Mouse (Mus musculus) CH12.LX (cell line): Measurements from ENCODE around the gene Sarnp. TPM values are rescaled to one million over a fixed set of nuclear protein-coding genes. Genes with fewer than 3 reads are reported as not detected.

Experiments used
- DNase-seq: peaks from one replicate; pipeline ENCODE4 v3.0.0-alpha.2; 2013; ENCODE audit errors: extremely low read depth
- H3K27ac ChIP-seq: 2 replicates; pipeline ENCODE4 v1.5.1; 2012; ENCODE audit warnings: low read depth, mild to moderate bottlenecking, control low read depth, moderate library complexity; ENCODE audit not compliant: insufficient read depth
- H3K27me3 ChIP-seq: replicated peaks from 2 replicates; pipeline ENCODE3; 2012; ENCODE audit warnings: inconsistent platforms
- H3K36me3 ChIP-seq, 2 experiments: replicated peaks in 1 of 2; 2 replicates each; pipeline versions ENCODE3 to v1.6.1; 2012; ENCODE audit warnings: inconsistent platforms in 1 of 2, low read length in 1 of 2, mild to moderate bottlenecking in 1 of 2, mixed read lengths in 1 of 2, moderate library complexity in 1 of 2; ENCODE audit not compliant: control insufficient read depth in 1 of 2, insufficient read depth in 1 of 2
- H3K4me1 ChIP-seq, 2 experiments: 2 replicates each; pipeline ENCODE4 v1.6.1; 2012; ENCODE audit warnings: inconsistent platforms in 1 of 2, moderate library complexity in 1 of 2; ENCODE audit not compliant: insufficient read depth in 2 of 2, control insufficient read depth in 1 of 2
- H3K4me2 ChIP-seq: 2 replicates; pipeline ENCODE4 v1.6.1; 2012; ENCODE audit warnings: low read depth, mild to moderate bottlenecking, control low read depth; ENCODE audit not compliant: poor library complexity, insufficient read depth, severe bottlenecking
- H3K4me3 ChIP-seq, 3 experiments: fragments of 150-350 bp in 1 of 3; sonication (generic) in 1 of 3; replicated peaks in 1 of 3; 2 replicates each; pipeline versions ENCODE3 to v1.5.1; 2011 to 2012; ENCODE audit warnings: low read depth in 2 of 3, low read length in 2 of 3, mild to moderate bottlenecking in 2 of 3, moderate library complexity in 2 of 3, control low read depth in 1 of 3, improper control_type of control experiment in 1 of 3, inconsistent platforms in 1 of 3, mixed read lengths in 1 of 3; ENCODE audit not compliant: poor library complexity in 1 of 3
- H3K79me2 ChIP-seq: replicated peaks from 2 replicates; pipeline ENCODE4 v1.6.1; 2012; ENCODE audit warnings: mild to moderate bottlenecking, moderate library complexity; ENCODE audit not compliant: control insufficient read depth, poor library complexity, insufficient read depth, severe bottlenecking; ENCODE audit errors: extremely low read depth
- H3K9ac ChIP-seq: 2 replicates; pipeline ENCODE4 v1.6.1; 2012; ENCODE audit warnings: low read depth, mild to moderate bottlenecking, control low read depth, moderate library complexity; ENCODE audit not compliant: insufficient read depth
- H3K9me3 ChIP-seq: replicated peaks from 2 replicates; pipeline ENCODE3; 2012; ENCODE audit warnings: low read length, inconsistent platforms, mixed read lengths
- CTCF ChIP-seq, 2 experiments: IDR thresholded peaks in 1 of 2; conservative IDR thresholded peaks in 1 of 2; 2 replicates each; pipeline ENCODE4 v1.5.1; 2011 to 2012; ENCODE audit warnings: low read depth in 2 of 2, low read length in 2 of 2, improper control_type of control experiment in 1 of 2, inconsistent platforms in 1 of 2, mild to moderate bottlenecking in 1 of 2, moderate library complexity in 1 of 2
- HCFC1 ChIP-seq: IDR thresholded peaks from 2 replicates; pipeline ENCODE4 v1.6.1; 2012; ENCODE audit warnings: low read depth, mild to moderate bottlenecking, inconsistent platforms, low read length, improper control_type of control experiment
- JUND ChIP-seq: conservative IDR thresholded peaks from 2 replicates; pipeline ENCODE4 v1.6.1; 2011; ENCODE audit warnings: low read depth, low read length, improper control_type of control experiment
- MAX ChIP-seq: IDR thresholded peaks from 2 replicates; pipeline ENCODE4 v1.6.1; 2011; ENCODE audit warnings: low read length, improper control_type of control experiment
- MXI1 ChIP-seq: IDR thresholded peaks from 2 replicates; pipeline ENCODE4 v1.6.1; 2011; ENCODE audit warnings: mild to moderate bottlenecking, low read depth, low read length, improper control_type of control experiment
- MYC ChIP-seq: IDR thresholded peaks from 2 replicates; pipeline ENCODE4 v1.6.1; 2011; ENCODE audit warnings: low read depth, mild to moderate bottlenecking, improper control_type of control experiment, low read length
- PAX5 ChIP-seq: IDR thresholded peaks from 2 replicates; pipeline ENCODE4 v1.6.1; 2012; ENCODE audit warnings: low read length, inconsistent platforms, mixed read lengths
- POLR2A ChIP-seq: IDR thresholded peaks from 2 replicates; pipeline ENCODE4 v1.6.1; 2011; ENCODE audit warnings: low read depth, mild to moderate bottlenecking, improper control_type of control experiment, low read length
- RAD21 ChIP-seq: IDR thresholded peaks from 2 replicates; pipeline ENCODE4 v1.6.1; 2011; ENCODE audit warnings: low read depth, mild to moderate bottlenecking, low read length, improper control_type of control experiment, moderate library complexity
- RCOR1 ChIP-seq: conservative IDR thresholded peaks from 2 replicates; pipeline ENCODE4 v1.6.1; 2012; ENCODE audit warnings: low read depth, mild to moderate bottlenecking, inconsistent platforms, low read length, improper control_type of control experiment
- SIN3A ChIP-seq: IDR thresholded peaks from 2 replicates; pipeline ENCODE4 v1.6.1; 2012; ENCODE audit warnings: low read length, improper control_type of control experiment, inconsistent platforms
- SMC3 ChIP-seq: IDR thresholded peaks from 2 replicates; pipeline ENCODE4 v1.6.1; 2011; ENCODE audit warnings: low read depth, low read length, improper control_type of control experiment
- TBP ChIP-seq: conservative IDR thresholded peaks from 2 replicates; pipeline ENCODE4 v1.6.1; 2011; ENCODE audit warnings: low read depth, low read length, improper control_type of control experiment
- TCF12 ChIP-seq: IDR thresholded peaks from 2 replicates; pipeline ENCODE4 v1.6.1; 2014; ENCODE audit warnings: low read depth, mild to moderate bottlenecking, inconsistent platforms, low read length, improper control_type of control experiment
- USF2 ChIP-seq: conservative IDR thresholded peaks from 2 replicates; pipeline ENCODE4 v1.6.1; 2011; ENCODE audit warnings: low read depth, low read length, improper control_type of control experiment
- ZKSCAN1 ChIP-seq: IDR thresholded peaks from 2 replicates; pipeline ENCODE4 v1.6.1; 2012; ENCODE audit warnings: low read depth, inconsistent platforms, low read length, improper control_type of control experiment, borderline replicate concordance
- ZMIZ1 ChIP-seq: IDR thresholded peaks from 2 replicates; pipeline ENCODE4 v1.6.1; 2012; ENCODE audit warnings: low read depth, mild to moderate bottlenecking, inconsistent platforms, low read length, improper control_type of control experiment
- ZNF384 ChIP-seq: IDR thresholded peaks from 2 replicates; pipeline ENCODE4 v1.6.1; 2012; ENCODE audit warnings: low read depth, low read length, improper control_type of control experiment, inconsistent platforms
- dilution Hi-C: fragments of 300-500 bp; cut with MboI; formaldehyde crosslinking; loops from 2 replicates; pipeline ENCODE4 v1.14.3; 2020; ENCODE audit warnings: low sequenced_read_pairs; ENCODE audit not compliant: extremely low pct_unique_long_range_greater_than_20kb, extremely low pct_ligation_motif_present
- in situ Hi-C: fragments of 300-500 bp; cut with MboI; formaldehyde crosslinking; loops from 3 replicates; pipeline ENCODE4 v1.14.3; 2019; ENCODE audit warnings: low sequenced_read_pairs, low pct_ligation_motif_present, low pct_unique_long_range_greater_than_20kb, mixed read lengths
- polyA plus RNA-seq: library from polyadenylated mRNA; unstranded; fragments of >175 nt; gene quantifications from 2 replicates; pipeline ENCODE4 v1.2.1, GENCODE M21; 2012; ENCODE audit warnings: low read depth; ENCODE audit not compliant: insufficient read length
- total RNA-seq, 2 experiments: library from RNA; depleted of rRNA; stranded (reverse); fragments of 300-350 nt in 1 of 2; fragments of >200 nt in 1 of 2; gene quantifications; 2 replicates each; pipeline ENCODE4 v1.2.3; 2012 to 2014

Sarnp gene
- total and polyA plus RNA-seq, 3 experiments: 75.4 to 283 (median 170) TPM

GRCm38 (mm10) chr10:128892246-128892645, 75.1 kb downstream of the Sarnp start:
- Histone ChIP-seq H3K36me3 (peaks cover 4 to 12% of the 10 kb centered on the region in 2 experiments), H3K4me3 (peak overlapping the region; percentile 23 to 53 (median 35)), H3K4me2 (peak overlapping the region; percentile 81), H3K27ac (no peak overlapping the region), H3K9ac (peak overlapping the region; percentile 23), H3K79me2 (no peaks in the 10 kb centered on the region), H3K27me3 (peaks cover 25% of the 10 kb centered on the region), H3K4me1 (peaks cover 10 to 26% of the 10 kb centered on the region in 2 experiments), H3K9me3 (no peaks in the 10 kb centered on the region)
- in situ Hi-C loops (loop anchor here (5.0 kb wide), 1 partner anchor 160 kb away; no protein-coding TSS in a partner anchor), dilution Hi-C loops (no loop called here)
- TF ChIP-seq SMC3 (no peak), SIN3A (0 out of 2 replicates have a peak, but pooled peaks have one; percentile 8), RCOR1 (no peak)
- DNase-seq: no peak

DNA sequence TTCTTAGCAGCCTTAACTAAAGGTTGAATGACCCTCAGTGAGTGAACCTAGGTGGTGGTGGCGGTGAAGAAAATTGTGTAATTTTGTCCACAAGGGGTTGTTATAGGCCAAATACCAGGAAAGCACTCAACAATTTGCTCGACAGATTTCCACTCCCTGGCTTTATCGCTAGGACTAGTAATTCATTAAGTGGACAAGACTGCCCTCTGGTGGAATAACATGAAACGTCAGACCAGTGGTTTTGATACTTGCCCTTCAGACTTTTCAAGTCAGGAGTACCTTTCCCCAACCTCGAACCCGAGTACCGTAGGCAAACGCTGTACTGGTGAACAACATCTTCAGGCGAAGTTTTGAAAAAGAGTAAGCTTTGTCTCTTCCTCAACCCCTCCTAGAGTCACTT, 78.3 kb downstream of the Sarnp start:
- H3K9ac ChIP-seq: 0 out of 2 replicates have a peak overlapping the region, but pooled peaks have one; percentile 18
- H3K4me3 ChIP-seq: no peak overlapping the region
- peaks cover 0 to 9% of the 10 kb centered on the region in 2 experiments; a peak in 2 of 4 replicates for H3K4me1 ChIP-seq
- in situ Hi-C loops (loop anchor here (5.0 kb wide), 2 partner anchors 58 to 123 kb away; no protein-coding TSS in a partner anchor), dilution Hi-C loops (no loop called here)
- no peaks in the 10 kb centered on the region for H3K79me2 ChIP-seq
- H3K27me3 ChIP-seq: peaks cover 25% of the 10 kb centered on the region
- TF ChIP-seq SMC3: peak; percentile 82
- TF ChIP-seq TBP: no peak
- peak; percentile 93 for TF ChIP-seq RAD21
- TF ChIP-seq ZMIZ1: no peak
- TF ChIP-seq CTCF (conservative IDR thresholded peaks at IDR 0.05 in 1 of 2, IDR thresholded peaks at IDR 0.05 in 1 of 2; ENCODE audit: low read depth in 2 of 2, low read length in 2 of 2): peak; percentile 69 to 93
- no peak for TF ChIP-seq ZNF384
- no peak for TF ChIP-seq POLR2A
- TF ChIP-seq JUND: 0 out of 2 replicates have a peak, but pooled peaks have one; percentile 30
- peak overlapping the region; percentile 76 for H3K4me2 ChIP-seq
- H3K36me3 ChIP-seq: no peaks in the 10 kb centered on the region
- no peak overlapping the region for H3K27ac ChIP-seq
- H3K9me3 ChIP-seq: no peaks in the 10 kb centered on the region
- peak; percentile 86 for DNase-seq

- no peak for DNase-seq
- Histone ChIP-seq H3K4me2 (peak overlapping the region; percentile 76), H3K27ac (no peak overlapping the region), H3K4me3 (no peak overlapping the region), H3K36me3 (no peaks in the 10 kb centered on the region), H3K9ac (0 out of 2 replicates have a peak overlapping the region, but pooled peaks have one; percentile 18), H3K9me3 (no peaks in the 10 kb centered on the region), H3K79me2 (no peaks in the 10 kb centered on the region), H3K27me3 (peaks cover 25% of the 10 kb centered on the region), H3K4me1 (peaks cover 4 to 14% of the 10 kb centered on the region in 2 experiments; a peak in 2 of 4 replicates)
- no peak for TF ChIP-seq PAX5
- TF ChIP-seq TCF12: no peak
- no peak for TF ChIP-seq MXI1
- TF ChIP-seq RAD21: no peak
- TF ChIP-seq HCFC1: no peak
- no peak for TF ChIP-seq MAX
- TF ChIP-seq ZMIZ1: no peak
- no peak for TF ChIP-seq CTCF (conservative IDR thresholded peaks at IDR 0.05 in 1 of 2, IDR thresholded peaks at IDR 0.05 in 1 of 2; ENCODE audit: low read depth in 2 of 2, low read length in 2 of 2)
- TF ChIP-seq JUND: no peak
- TF ChIP-seq MYC: no peak
- TF ChIP-seq POLR2A: no peak
- no peak for TF ChIP-seq USF2
- no peak for TF ChIP-seq ZKSCAN1
- in situ Hi-C loops: loop anchor here (5.0 kb wide), 2 partner anchors 59 to 124 kb away; no protein-coding TSS in a partner anchor
- dilution Hi-C loops: no loop called here
Observed at GRCm38 (mm10) chr10:128895952-128896693, 79.0 kb downstream of the Sarnp start.
